Mouse (Mus musculus) cerebellum, adult 11-12 months (tissue): ENCODE data around the gene Gba2.
A peak's percentile ranks its signal among the peaks of the same experiment; 100 is the strongest.
"Not testable (repeated sequence)": the region's sequence is repeated elsewhere in the genome, so short reads cannot be mapped to it uniquely, and the experiment has no call there.

Experiments
- DNase-seq: peaks from one replicate; pipeline ENCODE4 v3.0.0; 2022

The Gba2 gene

GRCm38 (mm10) chr4:43551854-43552253 is 26.8 kb downstream of the Gba2 start:
- not testable (repeated sequence) for DNase-seq

GRCm38 (mm10) chr4:43549055-43549454 is 29.6 kb downstream of the Gba2 start:
- DNase-seq: no peak

- DNase-seq: no peak
Measured at GRCm38 (mm10) chr4:43547160-43547559, 31.5 kb downstream of the Gba2 start.

GRCm38 (mm10) chr4:43546375-43547047 is 32.2 kb downstream of the Gba2 start:
- DNase-seq: no peak

GRCm38 (mm10) chr4:43542044-43542443 is 36.6 kb downstream of the Gba2 start:
- DNase-seq: no peak

- no peak for DNase-seq
Measured at GRCm38 (mm10) chr4:43536031-43536430, 42.6 kb downstream of the Gba2 start.

- no peak for DNase-seq
Measured at GRCm38 (mm10) chr4:43535628-43536027, 43.0 kb downstream of the Gba2 start.

GRCm38 (mm10) chr4:43533270-43533669 is 45.4 kb downstream of the Gba2 start:
- no peak for DNase-seq

GRCm38 (mm10) chr4:43530581-43530980 is 48.1 kb downstream of the Gba2 start:
- DNase-seq: peak; percentile 62

GRCm38 (mm10) chr4:43530081-43530501 is 48.6 kb downstream of the Gba2 start:
- no peak for DNase-seq

GRCm38 (mm10) chr4:43528487-43528886 is 50.2 kb downstream of the Gba2 start:
- no peak for DNase-seq

GRCm38 (mm10) chr4:43527880-43528279 is 50.8 kb downstream of the Gba2 start:
- no peak for DNase-seq

- peak; percentile 83 for DNase-seq
Measured at GRCm38 (mm10) chr4:43519956-43520355, 58.7 kb downstream of the Gba2 start.

GRCm38 (mm10) chr4:43519551-43519950 is 59.1 kb downstream of the Gba2 start:
- DNase-seq: no peak
